Mouse (Mus musculus) heart, adult 9 months (tissue): ENCODE measurements around the gene Sh2b1.
"Not testable (repeated sequence)": the region's sequence is repeated elsewhere in the genome, so short reads cannot be mapped to it uniquely, and the experiment has no call there.

Experiments used
- DNase-seq, 2 experiments: peaks; one replicate each; pipeline ENCODE4 v3.0.0; 2022; ENCODE audit warnings: low spot score in 2 of 2

Sh2b1 gene

GRCm38 (mm10) chr7:126474993-126475581 lies at the start of gene Sh2b1:
Sh2b1 (minus strand) TSS chr7:126475424.
- DNase-seq: peak; percentile 92

GRCm38 (mm10) chr7:126523316-126523715 lies 48.1 kb upstream of the Sh2b1 start:
- no peak for DNase-seq

- no peak for DNase-seq
These were observed 44.3 kb upstream of the Sh2b1 start for GRCm38 (mm10) chr7:126519513-126519912.

GRCm38 (mm10) chr7:126518261-126518941 lies 43.2 kb upstream of the Sh2b1 start:
- no peak for DNase-seq

GRCm38 (mm10) chr7:126511287-126511686 lies 36.1 kb upstream of the Sh2b1 start:
- no peak for DNase-seq

- no peak for DNase-seq
These were observed 32.0 kb upstream of the Sh2b1 start for GRCm38 (mm10) chr7:126507126-126507778.

GRCm38 (mm10) chr7:126504913-126505312 lies 29.7 kb upstream of the Sh2b1 start:
- DNase-seq: no peak

- DNase-seq: peak; percentile 97 to 98
These were observed 28.2 kb upstream of the Sh2b1 start, which contains the start of gene Atxn2l for GRCm38 (mm10) chr7:126503273-126503878. Atxn2l (minus strand) TSS chr7:126503437.

- no peak for DNase-seq
These were observed 27.5 kb upstream of the Sh2b1 start for GRCm38 (mm10) chr7:126502751-126503150.

- peak; percentile 94 to 95 for DNase-seq
These were observed 27.0 kb upstream of the Sh2b1 start for GRCm38 (mm10) chr7:126502023-126502741.

- DNase-seq: no peak
These were observed 26.4 kb upstream of the Sh2b1 start for GRCm38 (mm10) chr7:126501684-126502022.

- DNase-seq: no peak
These were observed 24.2 kb upstream of the Sh2b1 start for GRCm38 (mm10) chr7:126499416-126499815.

GRCm38 (mm10) chr7:126497966-126498365 lies 22.7 kb upstream of the Sh2b1 start:
- no peak for DNase-seq

GRCm38 (mm10) chr7:126496475-126496874 lies 21.3 kb upstream of the Sh2b1 start:
- DNase-seq: no peak

- no peak for DNase-seq
These were observed 18.9 kb upstream of the Sh2b1 start for GRCm38 (mm10) chr7:126494120-126494519.

- DNase-seq: no peak
These were observed 16.7 kb upstream of the Sh2b1 start for GRCm38 (mm10) chr7:126491973-126492372.

GRCm38 (mm10) chr7:126491005-126491404 lies 15.8 kb upstream of the Sh2b1 start:
- no peak for DNase-seq

GRCm38 (mm10) chr7:126487617-126488385 lies 12.6 kb upstream of the Sh2b1 start:
- DNase-seq: not testable (repeated sequence)

GRCm38 (mm10) chr7:126487052-126487483 lies 11.8 kb upstream of the Sh2b1 start, which contains the start of gene Tufm:
Tufm (plus strand) TSS chr7:126487361.
- DNase-seq: peak; percentile 97 to 98

- peak; percentile 81 to 83 for DNase-seq
These were observed 7.2 kb upstream of the Sh2b1 start for GRCm38 (mm10) chr7:126482392-126482871.

- no peak for DNase-seq
These were observed 6.5 kb upstream of the Sh2b1 start for GRCm38 (mm10) chr7:126481699-126482098.
